Mouse (Mus musculus) intestine, postnatal 0 days (tissue): Measurements from ENCODE around the gene Stat6. TPM values are rescaled to one million over a fixed set of nuclear protein-coding genes. Genes with fewer than 3 reads are reported as not detected.

ENCODE experiments used
- ATAC-seq: fragments of 200-750 bp; cut with Nextera tagmentation; 2 replicates; pipeline ENCODE4 v1.8.0; 2017; ENCODE audit warnings: mild to moderate bottlenecking, moderate TSS enrichment, moderate library complexity
- H3K27ac ChIP-seq: fragments of 300-500 bp; sonication (generic); 2 replicates; pipeline ENCODE4 v1.5.1; 2014; ENCODE audit warnings: mild to moderate bottlenecking, low read depth, low read length, moderate library complexity
- H3K27me3 ChIP-seq: fragments of 300-500 bp; sonication (generic); replicated peaks from 2 replicates; pipeline ENCODE4 v1.6.1; 2014; ENCODE audit warnings: low read length, mixed read lengths; ENCODE audit not compliant: control insufficient read depth, insufficient read depth
- H3K36me3 ChIP-seq: fragments of 300-500 bp; sonication (generic); 2 replicates; pipeline ENCODE4 v1.6.1; 2014; ENCODE audit warnings: mild to moderate bottlenecking, moderate library complexity; ENCODE audit not compliant: control insufficient read depth, insufficient read depth
- H3K4me1 ChIP-seq: fragments of 300-500 bp; sonication (generic); replicated peaks from 2 replicates; pipeline ENCODE4 v1.6.1; 2014; ENCODE audit warnings: antibody characterized with exemption, low read length, mixed read lengths; ENCODE audit not compliant: control insufficient read depth, insufficient read depth
- H3K4me2 ChIP-seq: fragments of 300-500 bp; sonication (generic); replicated peaks from 2 replicates; pipeline ENCODE4 v1.6.1; 2014; ENCODE audit warnings: low read depth, mild to moderate bottlenecking, moderate library complexity
- H3K4me3 ChIP-seq: fragments of 300-500 bp; sonication (generic); 2 replicates; pipeline ENCODE4 v1.5.1; 2014; ENCODE audit warnings: low read depth, low read length
- H3K9ac ChIP-seq: fragments of 300-500 bp; sonication (generic); 2 replicates; pipeline ENCODE4 v1.6.1; 2014; ENCODE audit warnings: mild to moderate bottlenecking, low read depth, low read length
- H3K9me3 ChIP-seq: fragments of 300-500 bp; sonication (generic); 2 replicates; pipeline ENCODE4 v1.6.1; 2016; ENCODE audit warnings: mixed run types; ENCODE audit not compliant: control insufficient read depth
- CTCF ChIP-seq: sonication (generic); IDR thresholded peaks from 2 replicates; pipeline ENCODE4 v1.5.1; 2016; ENCODE audit warnings: low read depth, mild to moderate bottlenecking, control low read depth, antibody characterized with exemption, moderate library complexity
- WGBS: fragments of 180-500 bp; shearing (Covaris S2); extraction: QIAGEN DNeasy Blood & Tissue Kit; methylation state at CpG from one replicate; pipeline ENCODE4 v1.1.7; 2014; 5-methylcytosine and 5-hydroxymethylcytosine counted together
- polyA plus RNA-seq: library from polyadenylated mRNA; unstranded; fragments of >200 nt; fragmentation: Nextera tagmentation; extraction: Ambion mirVana; gene quantifications from 2 replicates; pipeline ENCODE4 v1.2.1, GENCODE M21; 2015

Gene Stat6
- polyA plus RNA-seq, 1 experiment from 2014 or later = 27.1 TPM

DNA sequence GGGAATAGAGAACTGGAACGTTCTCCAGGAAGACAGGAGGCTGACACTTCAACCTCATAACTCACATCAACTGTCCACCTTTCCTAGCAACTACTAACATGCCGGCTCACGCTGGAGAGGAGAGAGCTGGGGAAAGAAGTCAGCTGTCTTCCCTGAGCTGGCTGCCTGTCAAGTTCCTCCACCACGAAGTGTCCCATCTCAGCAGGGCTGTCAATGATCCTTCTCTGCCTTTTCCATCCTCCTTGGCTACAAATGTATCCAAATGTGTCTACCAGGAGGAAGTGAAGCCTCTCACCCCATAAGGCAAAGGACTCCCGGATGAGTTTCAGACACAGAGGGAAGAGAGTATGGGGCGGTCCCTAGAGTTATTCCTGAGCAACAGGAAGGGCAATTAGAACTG, 24.6 kb upstream of the Stat6 start:
- Histone ChIP-seq H3K4me1 (peaks cover 9% of the 10 kb centered on the region; the same call in 1 of the 2 replicates), H3K9ac (no peak overlapping the region)

GRCm38 (mm10) chr10:127619119-127619721, 23.6 kb upstream of the Stat6 start:
- 24% methylated on average over 8 of the region's 8 CpGs for WGBS
- H3K4me1 ChIP-seq = peaks cover 9% of the 10 kb centered on the region; the same call in 1 of the 2 replicates
- no peak for ATAC-seq
- H3K4me2 ChIP-seq = peak overlapping the region; percentile 94
- H3K36me3 ChIP-seq = 0 out of 2 replicates have a peak, but pooled peaks cover 8% of the 10 kb centered on the region
- no peaks in the 10 kb centered on the region for H3K27me3 ChIP-seq
- H3K9ac ChIP-seq = peak overlapping the region; percentile 2; the same call in 1 of the 2 replicates
- H3K27ac ChIP-seq = peak overlapping the region; percentile 92; the same call in 1 of the 2 replicates
- TF ChIP-seq CTCF = no peak
- no peaks in the 10 kb centered on the region for H3K9me3 ChIP-seq
- H3K4me3 ChIP-seq = peak overlapping the region; percentile 63

More for the DNA sequence above, 24.6 kb upstream of the Stat6 start:
- H3K4me3 ChIP-seq = no peak overlapping the region
- H3K36me3 ChIP-seq = 0 out of 2 replicates have a peak, but pooled peaks cover 8% of the 10 kb centered on the region
- H3K4me2 ChIP-seq = peak overlapping the region; percentile 94
- ATAC-seq = no peak
- no peak for TF ChIP-seq CTCF
- peak overlapping the region; percentile 21; the same call in 1 of the 2 replicates for H3K27ac ChIP-seq
- H3K27me3 ChIP-seq = no peaks in the 10 kb centered on the region
- H3K9me3 ChIP-seq = no peaks in the 10 kb centered on the region
- WGBS = 41% methylated on average over 6 of the region's 6 CpGs

DNA sequence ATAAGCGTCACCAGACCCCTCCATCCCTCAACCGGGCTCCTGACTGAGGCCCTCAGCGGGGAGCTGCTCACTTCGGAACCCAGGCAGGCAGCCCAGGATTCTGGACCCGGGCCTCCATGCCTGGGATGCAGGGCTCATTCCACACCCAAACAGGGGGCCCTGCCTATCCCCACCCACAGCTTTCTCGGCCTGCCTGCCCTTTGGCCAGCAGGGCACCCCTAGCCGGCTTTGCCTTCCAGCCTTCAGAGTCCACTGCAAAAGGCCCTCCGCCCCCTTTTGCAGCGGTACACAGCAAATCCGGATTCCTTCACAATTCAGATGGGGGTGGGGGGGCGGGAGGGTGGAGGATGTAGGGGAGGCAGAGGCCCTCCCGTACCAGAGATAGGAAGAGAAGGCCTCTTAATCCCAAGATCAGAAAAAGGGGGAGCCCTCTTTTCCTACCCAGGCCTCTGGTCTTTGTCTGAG, 22.8 kb upstream of the Stat6 start:
- ATAC-seq = no peak
- Histone ChIP-seq H3K9me3 (no peaks in the 10 kb centered on the region), H3K9ac (peak overlapping the region; percentile 64), H3K27me3 (no peaks in the 10 kb centered on the region), H3K27ac (peak overlapping the region; percentile 92), H3K36me3 (0 out of 2 replicates have a peak, but pooled peaks cover 8% of the 10 kb centered on the region), H3K4me1 (peaks cover 9% of the 10 kb centered on the region; the same call in 1 of the 2 replicates), H3K4me2 (peak overlapping the region; percentile 94), H3K4me3 (peak overlapping the region; percentile 63)
- TF ChIP-seq CTCF = peak; percentile 37
- WGBS = 4% methylated on average over 11 of the region's 12 CpGs

DNA sequence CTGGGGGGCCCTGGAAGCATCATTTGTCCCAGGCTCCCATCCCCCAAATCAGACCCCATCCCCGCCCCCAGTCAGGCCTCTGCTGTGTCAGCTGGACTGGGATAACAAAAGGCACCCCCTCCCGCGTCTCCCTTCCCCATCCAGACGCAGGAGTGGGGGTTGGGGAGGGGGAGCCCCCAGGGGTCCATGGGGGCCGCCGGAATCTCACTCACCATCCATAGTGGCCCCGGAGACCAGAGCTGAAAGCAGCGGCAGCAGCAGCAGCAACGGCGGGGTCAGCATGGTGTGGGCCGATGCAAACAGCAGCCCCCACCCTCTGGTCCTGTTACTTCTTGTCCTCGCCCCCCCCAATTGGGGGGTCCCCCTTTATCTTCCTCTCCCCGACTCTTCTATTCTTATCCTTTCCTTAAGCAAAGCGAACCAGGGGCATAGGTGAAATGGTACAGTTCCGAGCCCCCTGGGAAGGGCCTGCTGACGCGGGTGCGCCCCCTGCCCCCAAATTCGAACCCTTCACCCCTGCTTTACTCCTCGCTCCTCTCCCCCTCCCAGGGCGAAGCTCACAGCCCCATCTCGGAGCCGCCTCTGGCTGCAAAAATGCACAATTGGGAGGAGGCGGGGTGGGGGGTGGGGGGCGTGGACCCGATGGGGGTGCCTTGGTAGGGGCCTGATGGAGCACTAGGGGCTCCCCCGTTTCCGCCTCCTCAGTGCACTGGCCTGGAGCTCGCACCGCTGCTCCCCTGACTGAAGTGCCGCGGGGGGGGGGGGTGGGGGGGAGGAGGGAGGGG, 22.2 kb upstream of the Stat6 start, which contains the start of gene Lrp1:
Gene Lrp1 (minus strand): TSS at position 743 of the 785 bp plus-strand sequence.
- Histone ChIP-seq H3K36me3 (0 out of 2 replicates have a peak, but pooled peaks cover 8% of the 10 kb centered on the region), H3K4me1 (peaks cover 9% of the 10 kb centered on the region; the same call in 1 of the 2 replicates), H3K4me3 (peak within 1 kb of the TSS; percentile 63), H3K9ac (peak within 1 kb of the TSS; percentile 64), H3K27me3 (no peaks in the 10 kb centered on the region), H3K4me2 (peak within 1 kb of the TSS; percentile 94), H3K9me3 (no peaks in the 10 kb centered on the region), H3K27ac (peak within 1 kb of the TSS; percentile 92)
- no peak for ATAC-seq
- 0% methylated on average over 24 of the region's 32 CpGs for WGBS
- peak; percentile 6; the same call in 1 of the 2 replicates for TF ChIP-seq CTCF

- Histone ChIP-seq H3K27ac (peak overlapping the region; percentile 92), H3K27me3 (no peaks in the 10 kb centered on the region), H3K4me2 (peak overlapping the region; percentile 94), H3K9ac (peak overlapping the region; percentile 55), H3K9me3 (no peaks in the 10 kb centered on the region), H3K4me3 (peak overlapping the region; percentile 63), H3K4me1 (peaks cover 9% of the 10 kb centered on the region; the same call in 1 of the 2 replicates), H3K36me3 (0 out of 2 replicates have a peak, but pooled peaks cover 8% of the 10 kb centered on the region)
- no peak for TF ChIP-seq CTCF
- ATAC-seq = peak; percentile 90
- WGBS = 0% methylated on average over 36 of the region's 39 CpGs
These were observed 21.4 kb upstream of the Stat6 start for GRCm38 (mm10) chr10:127621191-127622056.
